ENCODE assay signal across 8 mouse cellular contexts in genomic region chr5:52821691-52822090, GRCm38 (mm10). TPM values are rescaled to one million over a fixed set of nuclear protein-coding genes. Genes with fewer than 3 reads are reported as not detected.
DNase-seq lines count a peak whose midpoint lies in the region; ATAC-seq and TF ChIP-seq lines count a peak whose summit lies in the region.

No protein-coding gene starts in this region.

- 55% methylated on average over 3 of the region's 3 CpGs for WGBS in heart, embryonic 12.5 days

- no peak overlapping the region for H3K4me3 ChIP-seq in heart, embryonic 12.5 days
- H3K4me3 ChIP-seq in cortical plate, adult 2 months (ENCODE audit: insufficient read depth, low read length) = no peak overlapping the region

- no peaks in the 10 kb centered on the region for H3K9me3 ChIP-seq in heart, embryonic 12.5 days (replicated peaks)

- H3K36me3 ChIP-seq in heart, embryonic 12.5 days = peaks cover 42% of the 10 kb centered on the region

- H3K4me1 ChIP-seq in heart, embryonic 12.5 days (replicated peaks) = no peaks in the 10 kb centered on the region
- no peaks in the 10 kb centered on the region for H3K4me1 ChIP-seq in cortical plate, adult 2 months (ENCODE audit: control insufficient read depth, insufficient read depth, low read length)

- DNase-seq in heart, adult 8-10 months (ENCODE audit: low spot score) = peak; percentile 56
- DNase-seq in urinary bladder, postnatal 36 days (ENCODE audit: low spot score in 2 of 2) = peak; percentile 20 to 32
- DNase-seq in urinary bladder, postnatal 4 days (ENCODE audit: low spot score in 2 of 2) = no peak
- peak; percentile 72 for DNase-seq in kidney, postnatal 10 days
- peak; percentile 77 for DNase-seq in lung, postnatal 10 days

- no peak for ATAC-seq in heart, embryonic 12.5 days (ENCODE audit: insufficient number of reproducible peaks, low FRiP score)
- no peak for ATAC-seq in monocyte, adult 5-6 weeks (replicated peaks; ENCODE audit: insufficient number of reproducible peaks, low FRiP score, low TSS enrichment, poor library complexity, severe bottlenecking)

- H3K27me3 ChIP-seq in heart, embryonic 12.5 days (replicated peaks) = no peaks in the 10 kb centered on the region

- H3K4me2 ChIP-seq in heart, embryonic 12.5 days = no peak overlapping the region

- no peak for TF ChIP-seq POLR2A in cortical plate, adult 2 months (IDR thresholded peaks at IDR 0.05; ENCODE audit: extremely low read depth, insufficient read depth, low read length)

- H3K27ac ChIP-seq in heart, embryonic 12.5 days (ENCODE audit: poor library complexity, severe bottlenecking) = no peak overlapping the region
- no peak overlapping the region for H3K27ac ChIP-seq in cortical plate, adult 2 months (ENCODE audit: insufficient read depth, low read length)

- H3K9ac ChIP-seq in heart, embryonic 12.5 days = no peak overlapping the region

- peak; percentile 33; the same call in 1 of the 2 replicates for TF ChIP-seq CTCF in cortical plate, adult 2 months (IDR thresholded peaks at IDR 0.05; ENCODE audit: extremely low read depth, insufficient read depth, low read length)

RNA-seq across cellular contexts. Expression of gene Anapc4, which starts 12.1 kb away (rescaled TPM):
- total RNA-seq in heart, adult 8-10 months (2022) = 10 to 100 TPM; 28.5 to 40.0 (median 34.4) TPM
- 80.9 and 81.0 TPM in 2 replicates for polyA plus RNA-seq in heart, embryonic 12.5 days (2016; fragmentation: Nextera tagmentation; extraction: Ambion mirVana)
- polyA plus RNA-seq in cortical plate, adult 2 months (2012; rRNA removed) = 98.5 and 114 TPM in 2 replicates
- 44.5 to 78.4 TPM (median 70.0 TPM) in 3 replicates for total RNA-seq in monocyte, adult 5-6 weeks (2017)

RNA-seq across cellular contexts. Expression of gene Zcchc4, which starts 46.5 kb away (rescaled TPM):
- 1 to 10 TPM; 6.0 to 7.5 (median 7.1) TPM for total RNA-seq in heart, adult 8-10 months (2022)
- 10.6 and 11.4 TPM in 2 replicates for polyA plus RNA-seq in heart, embryonic 12.5 days (2016; fragmentation: Nextera tagmentation; extraction: Ambion mirVana)
- 11.2 and 12.5 TPM in 2 replicates for polyA plus RNA-seq in cortical plate, adult 2 months (2012; rRNA removed)
- total RNA-seq in monocyte, adult 5-6 weeks (2017) = 7.8 to 21.0 TPM (median 10.4 TPM) in 3 replicates

Comparison
In these comparisons a context has a peak if more than half of its experiments do, and no peak if none do; other contexts are left out.
1. DNase-seq: peak in heart, adult 8-10 months (single experiment), urinary bladder, postnatal 36 days (2 of 2), kidney, postnatal 10 days (single experiment) and lung, postnatal 10 days (single experiment); none in urinary bladder, postnatal 4 days (0 of 2).